Mouse (Mus musculus) limb, embryonic 13.5 days (tissue): ENCODE measurements around the gene Jakmip3. TPM values are rescaled to one million over a fixed set of nuclear protein-coding genes. Genes with fewer than 3 reads are reported as not detected.
A peak's percentile ranks its signal among the peaks of the same experiment; 100 is the strongest.

ENCODE experiments used
- ATAC-seq: fragments of 200-750 bp; cut with Nextera tagmentation; 2 replicates; pipeline ENCODE4 v1.8.0; 2017; ENCODE audit warnings: low read depth, moderate number of reproducible peaks, moderate TSS enrichment; ENCODE audit not compliant: low FRiP score
- H3K27ac ChIP-seq: fragments of 300-500 bp; sonication (generic); 2 replicates; pipeline ENCODE4 v1.5.1; 2015; ENCODE audit warnings: inconsistent platforms, mild to moderate bottlenecking, moderate library complexity
- H3K27me3 ChIP-seq: fragments of 300-500 bp; sonication (generic); 2 replicates; pipeline ENCODE4 v1.6.1; 2015; ENCODE audit warnings: mild to moderate bottlenecking, inconsistent platforms
- H3K36me3 ChIP-seq: fragments of 300-500 bp; sonication (generic); 2 replicates; pipeline ENCODE4 v1.6.1; 2015; ENCODE audit warnings: inconsistent platforms, mild to moderate bottlenecking, moderate library complexity
- H3K4me1 ChIP-seq: fragments of 300-500 bp; sonication (generic); 2 replicates; pipeline ENCODE4 v1.6.1; 2015; ENCODE audit warnings: inconsistent platforms
- H3K4me2 ChIP-seq: fragments of 300-500 bp; sonication (generic); replicated peaks from 2 replicates; pipeline ENCODE4 v1.6.1; 2015; ENCODE audit warnings: inconsistent platforms, mild to moderate bottlenecking, moderate library complexity
- H3K4me3 ChIP-seq: fragments of 300-500 bp; sonication (generic); 2 replicates; pipeline ENCODE4 v1.5.1; 2015; ENCODE audit warnings: moderate library complexity, mild to moderate bottlenecking, inconsistent platforms
- H3K9ac ChIP-seq: fragments of 300-500 bp; sonication (generic); 2 replicates; pipeline ENCODE4 v1.6.1; 2015; ENCODE audit warnings: mild to moderate bottlenecking, inconsistent platforms
- H3K9me3 ChIP-seq: fragments of 300-500 bp; sonication (generic); 2 replicates; pipeline ENCODE4 v1.6.1; 2016; ENCODE audit warnings: inconsistent platforms
- WGBS: fragments of 180-500 bp; shearing (Covaris S2); methylation state at CpG from one replicate; pipeline ENCODE4 v1.1.7; 2015; 5-methylcytosine and 5-hydroxymethylcytosine counted together
- polyA plus RNA-seq: library from polyadenylated mRNA; unstranded; fragments of >200 nt; fragmentation: Nextera tagmentation; extraction: Ambion mirVana; gene quantifications from 2 replicates; pipeline ENCODE4 v1.2.1, GENCODE M21; 2015

Gene Jakmip3
- polyA plus RNA-seq, 1 experiment from 2014 or later = 0.46 TPM

GRCm38 (mm10) chr7:139105076-139105475 is 164.5 kb downstream of the Jakmip3 start:
- H3K4me2 ChIP-seq = no peak overlapping the region
- H3K4me1 ChIP-seq = 0 out of 2 replicates have a peak, but pooled peaks cover 4% of the 10 kb centered on the region
- no peak for ATAC-seq
- H3K4me3 ChIP-seq = no peak overlapping the region
- no peak overlapping the region for H3K27ac ChIP-seq
- peaks cover 3% of the 10 kb centered on the region; the same call in 1 of the 2 replicates for H3K36me3 ChIP-seq
- WGBS = 80% methylated on average over 5 of the region's 5 CpGs
- H3K9me3 ChIP-seq = no peaks in the 10 kb centered on the region
- H3K9ac ChIP-seq = no peak overlapping the region
- H3K27me3 ChIP-seq = no peaks in the 10 kb centered on the region

- H3K9me3 ChIP-seq = no peaks in the 10 kb centered on the region
- ATAC-seq = no peak
- H3K4me2 ChIP-seq = no peak overlapping the region
- no peak overlapping the region for H3K27ac ChIP-seq
- 0 out of 2 replicates have a peak, but pooled peaks cover 4% of the 10 kb centered on the region for H3K4me1 ChIP-seq
- H3K4me3 ChIP-seq = no peak overlapping the region
- WGBS = 72% methylated on average over 7 of the region's 7 CpGs
- no peaks in the 10 kb centered on the region for H3K27me3 ChIP-seq
- H3K36me3 ChIP-seq = no peaks in the 10 kb centered on the region
- no peak overlapping the region for H3K9ac ChIP-seq
Measured at GRCm38 (mm10) chr7:139105705-139106104, 165.2 kb downstream of the Jakmip3 start.

- 87% methylated on average over 9 of the region's 9 CpGs for WGBS
- H3K4me1 ChIP-seq = 0 out of 2 replicates have a peak, but pooled peaks cover 4% of the 10 kb centered on the region
- H3K36me3 ChIP-seq = no peaks in the 10 kb centered on the region
- no peaks in the 10 kb centered on the region for H3K9me3 ChIP-seq
- H3K9ac ChIP-seq = no peak overlapping the region
- no peaks in the 10 kb centered on the region for H3K27me3 ChIP-seq
- H3K27ac ChIP-seq = no peak overlapping the region
- no peak for ATAC-seq
- no peak overlapping the region for H3K4me3 ChIP-seq
- H3K4me2 ChIP-seq = no peak overlapping the region
Measured at GRCm38 (mm10) chr7:139107908-139108650, 167.5 kb downstream of the Jakmip3 start.

GRCm38 (mm10) chr7:139119152-139119774 is 178.7 kb downstream of the Jakmip3 start:
- Histone ChIP-seq H3K36me3 (no peaks in the 10 kb centered on the region), H3K4me3 (no peak overlapping the region), H3K4me2 (no peak overlapping the region), H3K9ac (peak overlapping the region; percentile 13; the same call in 1 of the 2 replicates), H3K27ac (no peak overlapping the region), H3K27me3 (0 out of 2 replicates have a peak, but pooled peaks cover 7% of the 10 kb centered on the region), H3K9me3 (no peaks in the 10 kb centered on the region), H3K4me1 (peaks cover 2% of the 10 kb centered on the region; the same call in 1 of the 2 replicates)
- no peak for ATAC-seq
- 47% methylated on average over 13 of the region's 13 CpGs for WGBS

- Histone ChIP-seq H3K9ac (no peak overlapping the region; the same call in 1 of the 2 replicates), H3K36me3 (no peaks in the 10 kb centered on the region), H3K9me3 (no peaks in the 10 kb centered on the region), H3K4me3 (no peak overlapping the region), H3K27ac (no peak overlapping the region), H3K4me2 (no peak overlapping the region), H3K27me3 (0 out of 2 replicates have a peak, but pooled peaks cover 7% of the 10 kb centered on the region), H3K4me1 (peaks cover 2% of the 10 kb centered on the region; the same call in 1 of the 2 replicates)
- no peak for ATAC-seq
- WGBS = 65% methylated on average over 2 of the region's 2 CpGs
Measured at GRCm38 (mm10) chr7:139119775-139120153, 179.2 kb downstream of the Jakmip3 start.

- Histone ChIP-seq H3K4me3 (no peak overlapping the region), H3K4me1 (peaks cover 16% of the 10 kb centered on the region), H3K4me2 (no peak overlapping the region), H3K27me3 (no peaks in the 10 kb centered on the region), H3K9ac (no peak overlapping the region), H3K36me3 (no peaks in the 10 kb centered on the region), H3K27ac (no peak overlapping the region), H3K9me3 (no peaks in the 10 kb centered on the region)
- 89% methylated on average over 4 of the region's 4 CpGs for WGBS
- no peak for ATAC-seq
Measured at GRCm38 (mm10) chr7:139125881-139126280, 185.4 kb downstream of the Jakmip3 start.

- Histone ChIP-seq H3K9ac (no peak overlapping the region), H3K27me3 (no peaks in the 10 kb centered on the region), H3K4me2 (no peak overlapping the region), H3K27ac (no peak overlapping the region), H3K4me3 (no peak overlapping the region), H3K9me3 (no peaks in the 10 kb centered on the region), H3K36me3 (no peaks in the 10 kb centered on the region), H3K4me1 (peaks cover 22% of the 10 kb centered on the region)
- 75% methylated on average over 7 of the region's 7 CpGs for WGBS
- no peak for ATAC-seq
Measured at GRCm38 (mm10) chr7:139126549-139126948, 186.0 kb downstream of the Jakmip3 start.

GRCm38 (mm10) chr7:139128994-139129393 is 188.5 kb downstream of the Jakmip3 start:
- Histone ChIP-seq H3K27me3 (no peaks in the 10 kb centered on the region), H3K4me1 (peaks cover 23% of the 10 kb centered on the region), H3K4me3 (no peak overlapping the region), H3K9ac (no peak overlapping the region), H3K4me2 (no peak overlapping the region), H3K27ac (no peak overlapping the region), H3K9me3 (no peaks in the 10 kb centered on the region), H3K36me3 (no peaks in the 10 kb centered on the region)
- 87% methylated on average over 4 of the region's 4 CpGs for WGBS
- ATAC-seq = no peak

- no peaks in the 10 kb centered on the region for H3K9me3 ChIP-seq
- no peak overlapping the region for H3K4me3 ChIP-seq
- peak overlapping the region; percentile 6; the same call in 1 of the 2 replicates for H3K9ac ChIP-seq
- 0 out of 2 replicates have a peak overlapping the region, but pooled peaks have one; percentile 16 for H3K27ac ChIP-seq
- H3K36me3 ChIP-seq = no peaks in the 10 kb centered on the region
- no peaks in the 10 kb centered on the region for H3K27me3 ChIP-seq
- peaks cover 23% of the 10 kb centered on the region for H3K4me1 ChIP-seq
- no peak overlapping the region; the same call in 1 of the 2 replicates for H3K4me2 ChIP-seq
- ATAC-seq = 0 out of 2 replicates have a peak, but pooled peaks have one; percentile 36
- 5% methylated on average over 6 of the region's 6 CpGs for WGBS
Measured at GRCm38 (mm10) chr7:139130361-139130760, 189.8 kb downstream of the Jakmip3 start.

- 58% methylated on average over 8 of the region's 8 CpGs for WGBS
- no peak overlapping the region for H3K9ac ChIP-seq
- no peak overlapping the region for H3K4me2 ChIP-seq
- H3K36me3 ChIP-seq = no peaks in the 10 kb centered on the region
- no peak overlapping the region for H3K27ac ChIP-seq
- no peak overlapping the region for H3K4me3 ChIP-seq
- no peaks in the 10 kb centered on the region for H3K27me3 ChIP-seq
- ATAC-seq = no peak
- H3K4me1 ChIP-seq = peaks cover 27% of the 10 kb centered on the region
- no peaks in the 10 kb centered on the region for H3K9me3 ChIP-seq
Measured at GRCm38 (mm10) chr7:139131538-139131937, 191.0 kb downstream of the Jakmip3 start.

- Histone ChIP-seq H3K27me3 (no peaks in the 10 kb centered on the region), H3K36me3 (no peaks in the 10 kb centered on the region), H3K4me2 (no peak overlapping the region), H3K27ac (no peak overlapping the region), H3K4me3 (no peak overlapping the region), H3K4me1 (peaks cover 27% of the 10 kb centered on the region), H3K9me3 (no peaks in the 10 kb centered on the region), H3K9ac (no peak overlapping the region)
- 80% methylated on average over 3 of the region's 3 CpGs for WGBS
- no peak for ATAC-seq
Measured at GRCm38 (mm10) chr7:139133446-139133845, 192.9 kb downstream of the Jakmip3 start.
